Mouse (Mus musculus) hindbrain, embryonic 16.5 days (tissue): Measurements from ENCODE around the gene Krt34. TPM values are rescaled to one million over a fixed set of nuclear protein-coding genes. Genes with fewer than 3 reads are reported as not detected.

Experiments
- ATAC-seq: fragments of 200-750 bp; cut with Nextera tagmentation; 2 replicates; pipeline ENCODE4 v1.8.0; 2017; ENCODE audit warnings: moderate TSS enrichment, moderate library complexity
- H3K27ac ChIP-seq: fragments of 300-500 bp; sonication (generic); 2 replicates; pipeline ENCODE4 v1.5.1; 2014; ENCODE audit warnings: low read depth, mild to moderate bottlenecking, control low read depth, low read length, moderate library complexity
- H3K27me3 ChIP-seq: fragments of 300-500 bp; sonication (generic); replicated peaks from 2 replicates; pipeline ENCODE4 v1.6.1; 2014; ENCODE audit warnings: low read length; ENCODE audit not compliant: control insufficient read depth, insufficient read depth
- H3K36me3 ChIP-seq: fragments of 300-500 bp; sonication (generic); 2 replicates; pipeline ENCODE4 v1.6.1; 2014; ENCODE audit warnings: mild to moderate bottlenecking, low read length, moderate library complexity, mixed read lengths; ENCODE audit not compliant: control insufficient read depth, insufficient read depth
- H3K4me1 ChIP-seq: fragments of 300-500 bp; sonication (generic); 2 replicates; pipeline ENCODE4 v1.6.1; 2014; ENCODE audit warnings: low read depth, low read length; ENCODE audit not compliant: control insufficient read depth, insufficient read depth
- H3K4me2 ChIP-seq: fragments of 300-500 bp; sonication (generic); 2 replicates; pipeline ENCODE4 v1.6.1; 2014; ENCODE audit warnings: mild to moderate bottlenecking, low read length, control low read depth, moderate library complexity
- H3K4me3 ChIP-seq: fragments of 300-500 bp; sonication (generic); 2 replicates; pipeline ENCODE4 v1.5.1; 2014; ENCODE audit warnings: mild to moderate bottlenecking, low read length, control low read depth, moderate library complexity
- H3K9ac ChIP-seq: fragments of 300-500 bp; sonication (generic); 2 replicates; pipeline ENCODE4 v1.6.1; 2014; ENCODE audit warnings: low read depth, mild to moderate bottlenecking, control low read depth, low read length, moderate library complexity
- H3K9me3 ChIP-seq: fragments of 300-500 bp; sonication (generic); 2 replicates; pipeline ENCODE4 v1.6.1; 2014; ENCODE audit warnings: mild to moderate bottlenecking, low read length, moderate library complexity; ENCODE audit not compliant: control insufficient read depth
- WGBS: fragments of 180-500 bp; shearing (Covaris S2); extraction: QIAGEN DNeasy Blood & Tissue Kit; methylation state at CpG from one replicate; pipeline ENCODE4 v1.1.7; 2014; 5-methylcytosine and 5-hydroxymethylcytosine counted together
- polyA plus RNA-seq: library from polyadenylated mRNA; unstranded; fragments of >200 nt; fragmentation: Nextera tagmentation; extraction: Ambion mirVana; gene quantifications from 2 replicates; pipeline ENCODE4 v1.2.1, GENCODE M21; 2015

The Krt34 gene
- not detected in 2 replicates for polyA plus RNA-seq

GRCm38 (mm10) chr11:100041454-100041853 lies at the start of gene Krt34:
Gene Krt34 (minus strand): TSS chr11:100041554.
- no peaks in the 10 kb centered on the region for H3K9me3 ChIP-seq
- no peaks in the 10 kb centered on the region for H3K4me1 ChIP-seq
- H3K27ac ChIP-seq: no peak within 1 kb of the TSS
- WGBS: 84% methylated on average over 6 of the region's 6 CpGs
- no peaks in the 10 kb centered on the region for H3K27me3 ChIP-seq
- no peak within 1 kb of the TSS for H3K4me2 ChIP-seq
- no peak within 1 kb of the TSS for H3K4me3 ChIP-seq
- H3K36me3 ChIP-seq: no peaks in the 10 kb centered on the region
- no peak within 1 kb of the TSS for H3K9ac ChIP-seq
- ATAC-seq: no peak

- no peak overlapping the region for H3K4me3 ChIP-seq
- no peak for ATAC-seq
- H3K9ac ChIP-seq: no peak overlapping the region
- no peaks in the 10 kb centered on the region for H3K4me1 ChIP-seq
- WGBS: 68% methylated on average over 7 of the region's 7 CpGs
- no peaks in the 10 kb centered on the region for H3K36me3 ChIP-seq
- no peaks in the 10 kb centered on the region for H3K27me3 ChIP-seq
- no peak overlapping the region for H3K27ac ChIP-seq
- H3K4me2 ChIP-seq: no peak overlapping the region
- H3K9me3 ChIP-seq: no peaks in the 10 kb centered on the region; the same call in 1 of the 2 replicates
Observed at GRCm38 (mm10) chr11:100088378-100089025, 47.1 kb upstream of the Krt34 start.

GRCm38 (mm10) chr11:100087861-100088260 lies 46.5 kb upstream of the Krt34 start, which contains the start of gene Krt32:
Gene Krt32 (minus strand): TSS chr11:100088226.
- Histone ChIP-seq H3K4me2 (no peak within 1 kb of the TSS), H3K4me1 (no peaks in the 10 kb centered on the region), H3K4me3 (no peak within 1 kb of the TSS), H3K27ac (no peak within 1 kb of the TSS), H3K36me3 (no peaks in the 10 kb centered on the region), H3K9me3 (no peaks in the 10 kb centered on the region; the same call in 1 of the 2 replicates), H3K27me3 (no peaks in the 10 kb centered on the region), H3K9ac (no peak within 1 kb of the TSS)
- WGBS: 91% methylated on average over 10 of the region's 10 CpGs
- ATAC-seq: no peak

GRCm38 (mm10) chr11:100073873-100074272 lies 32.5 kb upstream of the Krt34 start:
- Histone ChIP-seq H3K27me3 (no peaks in the 10 kb centered on the region), H3K9ac (no peak overlapping the region), H3K4me2 (no peak overlapping the region), H3K27ac (no peak overlapping the region), H3K4me3 (no peak overlapping the region), H3K4me1 (no peaks in the 10 kb centered on the region), H3K9me3 (no peaks in the 10 kb centered on the region), H3K36me3 (no peaks in the 10 kb centered on the region)
- ATAC-seq: no peak
- 56% methylated on average over 1 of the region's 1 CpGs for WGBS

- no peaks in the 10 kb centered on the region for H3K36me3 ChIP-seq
- H3K27me3 ChIP-seq: no peaks in the 10 kb centered on the region
- H3K9me3 ChIP-seq: no peaks in the 10 kb centered on the region
- H3K9ac ChIP-seq: no peak overlapping the region
- H3K4me2 ChIP-seq: no peak overlapping the region
- 80% methylated on average over 17 of the region's 17 CpGs for WGBS
- no peak for ATAC-seq
- no peak overlapping the region for H3K27ac ChIP-seq
- H3K4me1 ChIP-seq: no peaks in the 10 kb centered on the region
- no peak overlapping the region for H3K4me3 ChIP-seq
Observed at GRCm38 (mm10) chr11:100067293-100068036, 26.1 kb upstream of the Krt34 start.

- no peaks in the 10 kb centered on the region for H3K36me3 ChIP-seq
- H3K9ac ChIP-seq: no peak overlapping the region
- no peaks in the 10 kb centered on the region for H3K9me3 ChIP-seq
- 53% methylated on average over 12 of the region's 12 CpGs for WGBS
- no peaks in the 10 kb centered on the region for H3K4me1 ChIP-seq
- no peak overlapping the region for H3K4me2 ChIP-seq
- no peak for ATAC-seq
- no peaks in the 10 kb centered on the region for H3K27me3 ChIP-seq
- H3K27ac ChIP-seq: no peak overlapping the region
- H3K4me3 ChIP-seq: no peak overlapping the region
Observed at GRCm38 (mm10) chr11:100066236-100067010, 25.1 kb upstream of the Krt34 start.

GRCm38 (mm10) chr11:100058875-100059274 lies 17.5 kb upstream of the Krt34 start:
- no peak overlapping the region for H3K4me2 ChIP-seq
- 69% methylated on average over 8 of the region's 8 CpGs for WGBS
- no peak overlapping the region for H3K9ac ChIP-seq
- no peak overlapping the region for H3K4me3 ChIP-seq
- ATAC-seq: no peak
- no peak overlapping the region for H3K27ac ChIP-seq
- no peaks in the 10 kb centered on the region for H3K9me3 ChIP-seq
- H3K36me3 ChIP-seq: no peaks in the 10 kb centered on the region
- H3K4me1 ChIP-seq: no peaks in the 10 kb centered on the region
- H3K27me3 ChIP-seq: no peaks in the 10 kb centered on the region

- Histone ChIP-seq H3K27me3 (no peaks in the 10 kb centered on the region), H3K4me3 (no peak overlapping the region), H3K4me2 (no peak overlapping the region), H3K9me3 (no peaks in the 10 kb centered on the region), H3K4me1 (no peaks in the 10 kb centered on the region), H3K9ac (no peak overlapping the region), H3K36me3 (no peaks in the 10 kb centered on the region), H3K27ac (no peak overlapping the region)
- 79% methylated on average over 9 of the region's 9 CpGs for WGBS
- ATAC-seq: no peak
Observed at GRCm38 (mm10) chr11:100055686-100056655, 14.6 kb upstream of the Krt34 start.
